10 mouse cellular contexts compared by ENCODE assay signal in genomic region chr17:44677782-44678181, GRCm38 (mm10).
A peak's percentile ranks its signal among the peaks of the same experiment; 100 is the strongest.
DNase-seq lines count a peak whose midpoint lies in the region; ATAC-seq lines count a peak whose summit lies in the region.
"Had no signal": no experiment of that assay in that cellular context is flagged by ENCODE, and none has a peak within 500 bp of the region (broad histone marks: within the 10 kb centered on the region; RNA-seq: fewer than 3 reads in every experiment).

No protein-coding gene starts in this region.

- H3K27ac ChIP-seq in hindbrain, embryonic 16.5 days (ENCODE audit: low read depth, low read length) = no peak overlapping the region
- H3K27ac ChIP-seq in hindbrain, embryonic 11.5 days (ENCODE audit: low read depth, low read length) = no peak overlapping the region
- no peak overlapping the region for H3K27ac ChIP-seq in forebrain, embryonic 13.5 days
- no peak overlapping the region for H3K27ac ChIP-seq in forebrain, embryonic 15.5 days (replicated peaks)

- intact Hi-C loops in gastrocnemius, postnatal 36 days (cut with DNase I) = no loop called here

- H3K4me1 ChIP-seq in hindbrain, embryonic 16.5 days (ENCODE audit: control insufficient read depth, insufficient read depth, low read depth, low read length) = 0 out of 2 replicates have a peak, but pooled peaks cover under 1% of the 10 kb centered on the region
- H3K4me1 ChIP-seq in hindbrain, embryonic 11.5 days (replicated peaks; ENCODE audit: control insufficient read depth, insufficient read depth, low read length) = no peaks in the 10 kb centered on the region
- H3K4me1 ChIP-seq in forebrain, embryonic 13.5 days = no peaks in the 10 kb centered on the region
- 0 out of 2 replicates have a peak, but pooled peaks cover under 1% of the 10 kb centered on the region for H3K4me1 ChIP-seq in forebrain, embryonic 15.5 days

- no peak overlapping the region for H3K4me2 ChIP-seq in hindbrain, embryonic 16.5 days (ENCODE audit: low read length)
- no peak overlapping the region for H3K4me2 ChIP-seq in hindbrain, embryonic 11.5 days (replicated peaks; ENCODE audit: low read depth, low read length)
- H3K4me2 ChIP-seq in forebrain, embryonic 13.5 days = no peak overlapping the region
- no peak overlapping the region for H3K4me2 ChIP-seq in forebrain, embryonic 15.5 days (replicated peaks)

- peak; percentile 37; the same call in 1 of the 2 replicates for ATAC-seq in hindbrain, embryonic 16.5 days
- ATAC-seq in hindbrain, embryonic 11.5 days (ENCODE audit: low FRiP score) = no peak
- no peak for ATAC-seq in forebrain, embryonic 13.5 days
- no peak for ATAC-seq in forebrain, embryonic 15.5 days (replicated peaks)
- ATAC-seq: forebrain, embryonic 16.5 days; intestine, postnatal 0 days had no signal

- WGBS in hindbrain, embryonic 16.5 days = 51% methylated on average over 7 of the region's 7 CpGs
- 75% methylated on average over 7 of the region's 7 CpGs for WGBS in hindbrain, embryonic 11.5 days
- 62% methylated on average over 7 of the region's 7 CpGs for WGBS in forebrain, embryonic 13.5 days
- WGBS in forebrain, embryonic 15.5 days = 61% methylated on average over 7 of the region's 7 CpGs

- H3K27me3 ChIP-seq in hindbrain, embryonic 16.5 days (replicated peaks; ENCODE audit: control insufficient read depth, insufficient read depth, low read length) = no peaks in the 10 kb centered on the region
- H3K27me3 ChIP-seq in hindbrain, embryonic 11.5 days (ENCODE audit: control insufficient read depth, insufficient read depth, low read length) = no peaks in the 10 kb centered on the region
- H3K27me3 ChIP-seq in forebrain, embryonic 13.5 days = no peaks in the 10 kb centered on the region
- no peaks in the 10 kb centered on the region for H3K27me3 ChIP-seq in forebrain, embryonic 15.5 days

- no peak for DNase-seq in hindbrain, embryonic 11.5 days (ENCODE audit: low spot score)
- peak; percentile 75 for DNase-seq in 3134 (ENCODE audit: extremely low read depth, insufficient read length, low spot score)
- DNase-seq in adrenal gland, postnatal 10 days = peak; percentile 53
- DNase-seq in gastrocnemius, postnatal 36 days = peak; percentile 30 to 32
- no peak for DNase-seq in embryo, embryonic 9.5 days (ENCODE audit: extremely low spot score)

- no peak overlapping the region for H3K4me3 ChIP-seq in hindbrain, embryonic 16.5 days (ENCODE audit: low read length)
- no peak overlapping the region for H3K4me3 ChIP-seq in hindbrain, embryonic 11.5 days (ENCODE audit: low read depth, low read length)
- H3K4me3 ChIP-seq in forebrain, embryonic 13.5 days = no peak overlapping the region
- no peak overlapping the region for H3K4me3 ChIP-seq in forebrain, embryonic 15.5 days

- H3K9me3 ChIP-seq in hindbrain, embryonic 16.5 days (ENCODE audit: control insufficient read depth, low read length) = no peaks in the 10 kb centered on the region
- H3K9me3 ChIP-seq in hindbrain, embryonic 11.5 days (ENCODE audit: control insufficient read depth, low read length) = no peaks in the 10 kb centered on the region
- no peaks in the 10 kb centered on the region for H3K9me3 ChIP-seq in forebrain, embryonic 13.5 days (replicated peaks)
- H3K9me3 ChIP-seq in forebrain, embryonic 15.5 days = no peaks in the 10 kb centered on the region

- H3K36me3 ChIP-seq in hindbrain, embryonic 16.5 days (ENCODE audit: control insufficient read depth, insufficient read depth, low read length) = no peaks in the 10 kb centered on the region
- H3K36me3 ChIP-seq in hindbrain, embryonic 11.5 days (ENCODE audit: control insufficient read depth, insufficient read depth, low read length) = no peaks in the 10 kb centered on the region
- H3K36me3 ChIP-seq in forebrain, embryonic 13.5 days (ENCODE audit: poor library complexity, severe bottlenecking) = no peaks in the 10 kb centered on the region
- H3K36me3 ChIP-seq in forebrain, embryonic 15.5 days = no peaks in the 10 kb centered on the region

- H3K9ac ChIP-seq in hindbrain, embryonic 16.5 days (ENCODE audit: low read depth, low read length) = no peak overlapping the region
- H3K9ac ChIP-seq in hindbrain, embryonic 11.5 days (ENCODE audit: low read depth, low read length) = no peak overlapping the region
- no peak overlapping the region for H3K9ac ChIP-seq in forebrain, embryonic 13.5 days
- H3K9ac ChIP-seq in forebrain, embryonic 15.5 days (replicated peaks) = no peak overlapping the region

Comparison
In these comparisons a context has a peak if more than half of its experiments do, and no peak if none do; other contexts are left out.
1. DNase-seq: peak in 3134 (single experiment), adrenal gland, postnatal 10 days (single experiment) and gastrocnemius, postnatal 36 days (2 of 2); none in hindbrain, embryonic 11.5 days (single experiment) and embryo, embryonic 9.5 days (single experiment).